Mouse (Mus musculus) cerebellum, adult 8-10 months (tissue): ENCODE measurements around the gene Hmox2.
A peak's percentile ranks its signal among the peaks of the same experiment; 100 is the strongest.

Experiments
- DNase-seq: peaks from one replicate; pipeline ENCODE4 v3.0.0; 2022

Gene Hmox2

DNA sequence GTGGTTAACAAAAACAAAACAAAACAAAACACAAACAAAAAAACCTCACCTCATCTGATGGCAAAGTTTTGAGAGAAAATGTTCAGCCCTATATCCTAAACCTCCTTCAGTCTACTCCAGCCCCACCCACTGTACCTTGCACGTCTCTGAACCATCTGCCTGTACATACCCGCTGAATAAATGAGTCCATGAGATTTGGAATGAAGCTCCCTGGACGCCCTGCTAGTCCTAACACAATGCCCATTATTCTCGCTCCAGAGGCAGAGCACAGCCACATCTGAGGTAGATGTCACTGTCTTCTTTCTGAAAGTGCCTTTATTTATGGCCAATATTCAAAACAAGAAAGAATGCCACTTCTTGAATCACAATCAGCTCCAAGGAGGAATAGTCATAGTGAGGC is 59.5 kb downstream of the Hmox2 start:
- no peak for DNase-seq

GRCm38 (mm10) chr16:4788176-4788575 is 62.0 kb downstream of the Hmox2 start:
- no peak for DNase-seq

DNA sequence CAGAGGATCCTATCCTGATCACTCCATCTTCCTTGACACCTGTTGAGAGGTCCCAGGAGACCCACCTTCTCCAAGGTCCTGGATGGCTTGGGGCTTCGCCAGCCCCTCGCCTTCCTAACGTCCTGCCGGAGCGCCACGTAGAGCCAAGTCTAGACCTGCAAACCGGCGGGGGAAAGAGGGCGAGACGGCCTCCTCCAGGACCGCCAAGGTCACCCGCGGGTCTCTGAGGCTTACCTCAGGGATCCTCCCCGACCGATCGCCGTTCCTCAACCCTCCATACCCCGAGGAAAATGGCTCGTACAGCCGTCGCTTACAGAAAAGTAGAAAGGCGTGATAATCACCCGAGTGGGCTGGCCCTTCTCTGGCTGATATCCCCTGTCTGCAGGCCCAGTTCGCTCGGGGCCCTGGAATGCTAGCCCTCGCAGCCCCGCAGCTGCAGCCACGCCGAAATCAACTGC is 63.2 kb downstream of the Hmox2 start:
- peak; percentile 53 for DNase-seq

GRCm38 (mm10) chr16:4789810-4790559 is 63.8 kb downstream of the Hmox2 start, which contains the start of gene Cdip1:
Gene Cdip1 (minus strand): TSS chr16:4790292.
- DNase-seq, result peak; percentile 98

GRCm38 (mm10) chr16:4791332-4791731 is 65.2 kb downstream of the Hmox2 start:
- DNase-seq, result no peak

DNA sequence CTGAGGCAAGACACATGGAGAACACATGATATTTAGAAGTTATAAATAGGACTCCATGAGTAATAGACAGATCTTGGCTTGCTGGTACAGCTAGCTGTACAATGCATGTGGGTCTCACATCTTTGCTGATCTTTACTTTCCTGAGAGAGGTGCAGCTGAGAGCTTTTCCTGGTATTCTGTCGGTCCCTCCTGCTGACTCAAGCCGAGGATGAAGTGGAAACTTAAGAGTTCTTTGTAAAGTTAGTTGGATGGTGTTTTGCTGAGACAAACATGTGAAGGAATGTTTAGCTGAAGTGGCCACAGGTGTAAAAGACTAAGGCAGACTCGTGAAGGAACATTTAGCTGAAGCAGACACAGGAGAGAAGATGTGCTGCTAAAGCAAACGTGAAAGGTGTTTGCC is 70.5 kb downstream of the Hmox2 start:
- no peak for DNase-seq
